Mouse (Mus musculus) cerebellum, adult 8-10 months (tissue): ENCODE measurements at regions not wholly inside any gene's neighbourhood (a gene's known extent, or its start where the extent isn't known, plus 50 kb on each side); places are given as distances from the start of the nearest gene placed in this dataset.
A peak's percentile ranks its signal among the peaks of the same experiment; 100 is the strongest.

ENCODE experiments used
- DNase-seq: peaks from one replicate; pipeline ENCODE4 v3.0.0; 2022

DNA sequence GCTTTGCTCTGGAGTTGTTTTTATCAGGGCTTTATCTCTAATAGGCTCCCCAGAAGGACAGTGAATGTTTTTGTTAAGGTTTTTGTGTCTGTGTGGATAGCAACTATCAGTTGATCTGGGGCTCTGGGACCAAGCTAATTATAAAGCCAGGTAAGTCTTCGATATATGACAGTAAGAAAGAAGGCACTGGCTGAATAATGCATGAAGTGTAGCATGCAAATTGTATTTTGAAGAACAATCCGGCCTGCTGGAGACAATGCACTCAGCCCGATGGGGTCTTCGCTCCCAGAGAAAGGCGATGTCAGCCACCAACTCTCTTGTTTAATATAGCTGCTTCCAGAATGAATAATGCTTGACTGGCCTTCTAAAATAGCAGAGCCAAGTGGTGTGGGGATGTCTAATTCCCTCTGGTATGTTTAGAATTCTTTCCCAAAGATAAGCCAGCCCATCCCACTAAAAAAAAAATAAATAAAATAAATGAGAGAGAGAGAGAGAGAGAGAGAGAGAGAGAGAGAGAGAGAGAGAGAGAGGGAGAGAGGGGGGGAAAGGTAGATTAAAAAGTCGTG lies 68.6 kb downstream of the Dad1 start:
- no peak for DNase-seq

GRCm38 (mm10) chr14:54183873-54184272 lies 70.0 kb downstream of the Dad1 start:
- DNase-seq, result no peak

GRCm38 (mm10) chr14:54182838-54183237 lies 71.1 kb downstream of the Dad1 start:
- no peak for DNase-seq

GRCm38 (mm10) chr14:54181306-54181705 lies 72.6 kb downstream of the Dad1 start:
- no peak for DNase-seq

GRCm38 (mm10) chr14:54180754-54181153 lies 73.2 kb downstream of the Dad1 start:
- no peak for DNase-seq

GRCm38 (mm10) chr14:54180271-54180670 lies 73.6 kb downstream of the Dad1 start:
- no peak for DNase-seq

DNA sequence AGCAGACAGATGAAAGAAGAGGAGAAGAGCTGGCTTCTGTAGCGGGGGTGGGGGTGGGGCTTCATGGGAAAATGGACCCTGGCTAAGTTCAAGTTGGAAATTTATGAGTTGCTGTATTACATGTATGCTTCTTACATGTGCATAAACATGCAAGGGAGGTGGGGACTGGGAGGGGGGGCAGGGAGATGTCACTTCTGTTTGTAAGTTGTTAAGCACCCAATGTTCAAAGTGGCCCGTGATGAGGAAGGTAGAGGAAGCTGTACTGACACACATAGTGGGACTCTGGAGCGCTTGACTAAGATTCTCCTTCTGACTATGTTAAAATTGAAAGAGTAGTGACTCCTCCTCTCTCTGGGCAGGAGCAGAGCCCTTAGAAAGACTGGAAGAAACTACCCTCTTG lies 75.0 kb downstream of the Dad1 start:
- no peak for DNase-seq

GRCm38 (mm10) chr14:54176469-54176868 lies 77.4 kb downstream of the Dad1 start:
- no peak for DNase-seq

GRCm38 (mm10) chr14:54175476-54175875 lies 78.4 kb downstream of the Dad1 start:
- no peak for DNase-seq

DNA sequence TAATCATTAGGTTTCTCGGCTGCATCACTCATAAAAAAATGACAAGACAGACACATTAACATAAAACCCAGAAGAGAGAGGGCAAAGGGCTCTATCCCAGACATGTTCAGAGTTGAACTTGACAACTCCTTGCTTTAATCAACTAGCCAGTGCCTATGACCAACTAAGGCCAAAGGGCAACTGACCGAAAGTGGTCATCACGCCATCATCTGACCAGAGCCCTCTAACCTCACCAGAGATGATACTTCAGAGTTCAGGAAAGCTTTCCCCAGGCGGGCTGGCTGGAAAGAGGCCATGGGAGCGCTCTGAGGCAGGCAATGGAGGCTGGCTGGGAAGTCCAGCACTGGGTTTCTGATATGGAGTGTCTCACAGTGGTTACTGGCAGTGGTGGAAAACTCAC lies 80.6 kb downstream of the Dad1 start:
- DNase-seq, result no peak

DNA sequence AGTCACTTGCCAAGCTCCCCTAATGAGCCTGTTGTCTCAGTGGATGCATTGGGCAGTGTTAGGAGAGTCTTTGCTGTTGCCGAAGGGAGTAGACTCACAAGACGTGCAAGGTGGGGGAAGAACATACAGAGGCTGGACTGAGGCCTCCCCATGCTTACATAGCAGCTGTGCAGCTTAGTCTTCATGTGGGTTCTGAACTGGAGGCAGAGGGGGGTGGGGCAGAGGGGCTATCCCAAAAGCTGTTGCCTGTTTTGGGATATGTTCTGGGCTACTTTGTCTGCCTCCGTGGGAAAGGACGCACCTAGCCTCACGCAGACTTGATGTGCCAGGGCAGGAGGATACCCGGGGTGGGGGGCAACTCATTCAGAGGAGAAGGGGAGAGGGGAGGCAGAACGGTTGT lies 84.7 kb downstream of the Dad1 start:
- no peak for DNase-seq

GRCm38 (mm10) chr14:54168414-54168931 lies 85.4 kb downstream of the Dad1 start:
- DNase-seq, result no peak

GRCm38 (mm10) chr14:54166057-54166456 lies 87.8 kb downstream of the Dad1 start:
- no peak for DNase-seq

- no peak for DNase-seq
Observed at GRCm38 (mm10) chr14:54164874-54165273, 89.0 kb downstream of the Dad1 start.

DNA sequence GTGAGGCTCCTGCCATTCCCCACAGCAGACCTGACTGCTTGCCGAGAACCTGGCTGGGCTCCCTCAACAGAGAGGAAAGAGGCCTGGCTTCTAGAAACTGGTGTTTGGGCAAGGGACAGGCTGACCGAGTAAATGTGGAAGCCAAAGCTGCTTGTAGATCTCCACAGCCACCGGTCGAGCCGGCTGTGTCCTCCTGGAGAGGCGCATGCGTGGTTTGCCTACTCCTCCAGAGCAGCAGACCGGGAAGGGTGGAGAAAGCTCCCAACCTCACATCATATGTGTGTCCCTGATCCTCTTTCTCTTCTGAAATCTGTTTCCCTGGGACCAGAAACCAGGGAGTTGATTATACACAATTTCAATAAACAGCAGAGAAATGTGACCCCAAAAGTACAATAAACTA lies 92.0 kb downstream of the Dad1 start:
- DNase-seq, result no peak

DNA sequence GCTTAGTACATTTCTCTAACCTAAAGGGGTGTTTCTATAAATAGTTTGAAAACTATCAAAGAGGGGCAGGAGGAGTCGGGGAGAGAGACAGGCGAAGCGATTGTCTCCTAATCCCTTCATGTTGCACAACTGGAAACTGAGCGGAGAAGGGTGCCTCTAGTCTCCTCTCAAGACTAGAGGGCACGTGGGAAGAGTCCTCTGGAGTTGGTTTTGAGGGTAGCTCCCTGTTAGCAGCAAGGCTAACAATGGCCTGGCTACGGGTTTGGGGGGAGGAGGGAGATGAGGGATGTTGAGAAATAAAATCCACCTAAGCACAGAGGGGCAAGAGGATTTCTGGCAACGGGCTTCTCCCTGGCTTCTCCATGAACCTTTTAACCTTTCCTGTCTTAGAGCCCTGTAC lies 92.7 kb downstream of the Dad1 start:
- no peak for DNase-seq

GRCm38 (mm10) chr14:54159816-54160215 lies 94.1 kb downstream of the Dad1 start:
- no peak for DNase-seq

GRCm38 (mm10) chr14:54158214-54158965 lies 95.5 kb downstream of the Dad1 start:
- DNase-seq, result no peak

- DNase-seq, result no peak
Observed at GRCm38 (mm10) chr14:54156536-54156935, 97.4 kb downstream of the Dad1 start.

DNA sequence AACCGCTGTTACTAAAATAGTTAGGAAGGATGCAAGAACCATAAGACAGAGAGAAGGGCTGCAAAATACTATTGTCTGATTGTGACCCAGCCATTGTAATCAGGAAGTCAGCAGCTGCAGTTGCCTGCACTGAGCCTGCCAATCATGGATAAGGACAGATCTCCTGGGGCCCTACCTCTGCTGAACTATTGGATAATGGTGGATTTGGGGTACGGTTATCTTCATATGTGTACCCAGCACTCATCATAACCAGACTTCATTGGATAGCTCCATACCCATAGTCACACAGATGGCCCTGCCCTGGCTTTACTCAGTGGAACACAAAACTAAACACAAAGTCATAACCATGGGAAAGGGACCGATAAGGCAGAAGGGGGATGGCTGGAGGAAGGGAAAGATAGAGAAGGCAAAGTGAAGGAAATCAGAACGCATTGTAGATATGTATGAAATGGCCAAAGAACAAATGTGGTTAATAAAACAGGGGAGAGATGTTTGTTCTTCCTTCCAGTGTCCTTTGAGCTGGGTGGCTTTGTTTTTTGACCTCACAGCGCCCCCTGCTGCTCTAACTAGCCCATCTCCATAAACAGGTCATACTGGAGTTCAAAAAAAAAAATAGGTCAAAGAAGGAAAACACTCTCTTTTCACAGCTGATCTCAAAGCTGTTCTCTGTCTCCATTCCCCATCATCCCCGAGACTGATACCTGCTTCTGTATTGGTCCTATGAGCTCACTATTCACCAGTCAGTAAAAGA lies 101.2 kb downstream of the Dad1 start:
- DNase-seq, result peak; percentile 27

DNA sequence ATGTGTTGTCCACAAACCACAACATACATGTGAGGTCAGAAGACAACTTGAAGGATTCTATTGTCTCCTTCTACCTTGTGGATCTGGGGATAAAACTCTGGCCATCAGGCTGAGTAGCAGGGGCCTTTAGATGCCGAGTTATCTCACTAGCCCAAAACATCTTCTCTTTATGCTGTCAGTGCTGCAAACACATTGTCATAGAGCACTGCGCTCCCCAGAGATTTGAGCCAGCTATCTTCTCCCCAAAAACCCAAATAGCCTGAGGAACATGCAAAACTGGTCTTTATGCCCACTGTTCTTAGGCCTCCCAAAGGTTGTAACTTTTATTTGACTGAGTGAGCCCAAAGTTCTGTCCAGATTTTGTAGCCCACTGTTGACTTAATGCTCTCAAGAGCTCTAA lies 102.0 kb downstream of the Dad1 start:
- no peak for DNase-seq

GRCm38 (mm10) chr14:54151272-54151671 lies 102.6 kb downstream of the Dad1 start:
- no peak for DNase-seq

GRCm38 (mm10) chr14:54150221-54150620 lies 103.7 kb downstream of the Dad1 start:
- no peak for DNase-seq

DNA sequence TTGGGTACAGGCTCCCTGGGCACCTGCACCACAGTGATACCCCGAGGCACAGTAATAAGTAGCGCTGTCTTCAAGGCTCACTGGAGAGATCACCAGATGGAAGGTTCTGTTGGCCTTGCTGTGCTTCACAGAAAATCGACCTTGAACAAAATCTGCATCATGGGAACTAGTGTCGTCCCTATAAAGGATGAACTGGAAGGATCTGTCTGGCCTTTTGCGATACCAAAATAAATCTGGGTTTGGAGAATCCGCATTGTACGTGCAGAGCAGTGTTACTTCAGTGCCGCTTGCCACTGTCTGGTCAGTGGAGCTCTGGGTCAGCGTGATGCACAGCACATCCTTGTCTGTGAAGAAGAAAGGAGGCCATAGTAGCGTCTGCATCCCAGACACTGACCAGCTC lies 105.3 kb downstream of the Dad1 start:
- no peak for DNase-seq
